Mouse (Mus musculus) liver, adult 2 months (tissue): Measurements from ENCODE around the gene Msh5. TPM values are rescaled to one million over a fixed set of nuclear protein-coding genes. Genes with fewer than 3 reads are reported as not detected.

Experiments
- DNase-seq: peaks from one replicate; pipeline ENCODE4 v3.0.0-alpha.2; 2011; ENCODE audit warnings: low read depth, low spot score; ENCODE audit errors: extremely low read depth
- H3K27ac ChIP-seq: fragments of 200-500 bp; replicated peaks from 2 replicates; pipeline ENCODE4 v1.5.1; 2012; ENCODE audit warnings: low read depth, mild to moderate bottlenecking, control low read depth, inconsistent platforms, low read length; ENCODE audit not compliant: insufficient read depth
- H3K27me3 ChIP-seq: fragments of 200-500 bp; 2 replicates; pipeline ENCODE4 v1.6.1; 2012; ENCODE audit warnings: mild to moderate bottlenecking, moderate library complexity, low read length, inconsistent platforms; ENCODE audit not compliant: control insufficient read depth, insufficient read depth
- H3K36me3 ChIP-seq: fragments of 200-500 bp; 2 replicates; pipeline ENCODE4 v1.6.1; 2012; ENCODE audit warnings: low read length, inconsistent platforms; ENCODE audit not compliant: control insufficient read depth, insufficient read depth
- H3K4me1 ChIP-seq: fragments of 200-500 bp; 2 replicates; pipeline ENCODE4 v1.6.1; 2011; ENCODE audit warnings: low read length; ENCODE audit not compliant: control insufficient read depth, insufficient read depth
- H3K4me3 ChIP-seq: fragments of 200-500 bp; 2 replicates; pipeline ENCODE4 v1.5.1; 2011; ENCODE audit warnings: low read depth, mild to moderate bottlenecking, control low read depth, low read length, moderate library complexity; ENCODE audit not compliant: insufficient read depth
- H3K79me2 ChIP-seq: fragments of 200-500 bp; 2 replicates; pipeline ENCODE4 v1.6.1; 2012; ENCODE audit warnings: inconsistent platforms, mild to moderate bottlenecking, low read length, moderate library complexity; ENCODE audit not compliant: control insufficient read depth, insufficient read depth
- H3K9ac ChIP-seq: fragments of 200-500 bp; 2 replicates; pipeline ENCODE4 v1.6.1; 2012; ENCODE audit warnings: low read depth, mild to moderate bottlenecking, control low read depth, inconsistent platforms, low read length
- CTCF ChIP-seq: fragments of 200-500 bp; IDR thresholded peaks from 2 replicates; pipeline ENCODE4 v1.5.1; 2011; ENCODE audit warnings: low read depth, low read length, control low read depth
- POLR2A ChIP-seq: fragments of 200-500 bp; IDR thresholded peaks from 2 replicates; pipeline ENCODE4 v1.6.1; 2011; ENCODE audit warnings: low read length, control low read depth; ENCODE audit not compliant: insufficient read depth; ENCODE audit errors: extremely low read depth
- WGBS: fragments of 180-500 bp; shearing (Covaris S2); methylation state at CpG from one replicate; pipeline ENCODE4 v1.1.7; 2018; 5-methylcytosine and 5-hydroxymethylcytosine counted together
- polyA plus RNA-seq: library from polyadenylated mRNA; depleted of rRNA; stranded (reverse); fragments of >200 nt; gene quantifications from 2 replicates; pipeline ENCODE4 v1.2.3, GENCODE M21; 2012; rRNA removed
- total RNA-seq: library from RNA; depleted of rRNA; stranded (reverse); fragments of >200 nt; gene quantifications from 2 replicates; pipeline ENCODE4 v1.2.3, GENCODE M21; 2014; rRNA removed

The Msh5 gene
- total and polyA plus RNA-seq, 2 experiments: 2.0 to 3.9 TPM

GRCm38 (mm10) chr17:34994751-34995150, 51.8 kb downstream of the Msh5 start:
- Histone ChIP-seq H3K4me1 (peaks cover under 1% of the 10 kb centered on the region; the same call in 1 of the 2 replicates), H3K27me3 (no peaks in the 10 kb centered on the region), H3K27ac (no peak overlapping the region), H3K9ac (no peak overlapping the region), H3K79me2 (no peaks in the 10 kb centered on the region), H3K4me3 (no peak overlapping the region), H3K36me3 (no peaks in the 10 kb centered on the region)
- TF ChIP-seq CTCF: no peak
- no peak for TF ChIP-seq POLR2A
- DNase-seq: no peak

DNA sequence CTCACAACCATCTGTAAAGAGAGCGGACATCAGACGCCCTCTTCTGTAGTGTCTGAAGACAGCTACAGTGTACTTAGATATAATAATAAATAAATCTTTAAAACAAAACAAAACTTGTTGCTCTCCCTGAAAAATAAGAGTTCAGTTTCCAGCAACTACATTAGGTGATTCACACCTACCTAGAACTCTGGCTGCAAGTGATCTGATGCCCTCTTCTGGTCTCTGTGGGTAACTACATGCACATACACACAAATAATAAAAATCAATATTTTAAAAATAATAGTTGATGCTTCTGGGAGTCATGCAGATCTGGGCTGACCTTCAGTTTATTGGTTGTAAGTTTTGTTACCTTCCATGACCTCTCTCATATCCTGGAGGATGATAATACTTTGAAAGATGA, 62.3 kb downstream of the Msh5 start:
- peak; percentile 64 for DNase-seq
- Histone ChIP-seq H3K4me1 (peaks cover 15% of the 10 kb centered on the region), H3K79me2 (no peaks in the 10 kb centered on the region), H3K27me3 (no peaks in the 10 kb centered on the region), H3K27ac (no peak overlapping the region), H3K36me3 (peaks cover 11% of the 10 kb centered on the region), H3K9ac (no peak overlapping the region), H3K4me3 (no peak overlapping the region)
- 82% methylated on average over 2 of the region's 2 CpGs for WGBS
- TF ChIP-seq POLR2A (no peak), CTCF (peak; percentile 21; the same call in 1 of the 2 replicates)

DNA sequence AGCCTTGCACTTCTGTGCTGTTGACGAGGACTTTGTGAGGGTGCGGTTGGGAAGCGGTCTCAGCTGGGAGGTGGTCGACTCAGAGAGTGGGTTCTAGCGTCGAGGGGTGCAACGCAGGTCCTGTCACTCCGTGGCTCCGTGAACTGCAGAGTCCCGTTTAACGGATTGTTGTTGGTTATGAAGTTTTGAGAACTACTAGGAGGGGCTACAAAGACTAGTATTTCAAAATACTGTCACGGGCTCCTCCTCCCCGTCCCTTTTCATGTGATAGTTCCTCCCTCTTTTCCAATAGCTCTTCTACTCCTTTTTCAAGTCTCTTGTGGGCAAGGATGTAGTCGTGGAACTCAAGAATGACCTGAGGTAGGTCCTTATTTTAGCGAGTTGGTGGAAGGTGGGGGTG, 64.2 kb downstream of the Msh5 start:
- no peak for DNase-seq
- Histone ChIP-seq H3K9ac (peak overlapping the region; percentile 95), H3K27me3 (no peaks in the 10 kb centered on the region), H3K4me3 (peak overlapping the region; percentile 87), H3K36me3 (peaks cover 11% of the 10 kb centered on the region), H3K79me2 (no peaks in the 10 kb centered on the region), H3K4me1 (peaks cover 16% of the 10 kb centered on the region), H3K27ac (peak overlapping the region; percentile 97)
- TF ChIP-seq CTCF (no peak), POLR2A (no peak)
- under 1% methylated on average over 15 of the region's 15 CpGs for WGBS

- peak within 1 kb of the TSS; percentile 97 for H3K27ac ChIP-seq
- WGBS: under 1% methylated on average over 58 of the region's 58 CpGs
- H3K36me3 ChIP-seq: peaks cover 10% of the 10 kb centered on the region
- no peaks in the 10 kb centered on the region for H3K79me2 ChIP-seq
- TF ChIP-seq POLR2A: peak; percentile 81
- no peak for TF ChIP-seq CTCF
- peak within 1 kb of the TSS; percentile 95 for H3K9ac ChIP-seq
- DNase-seq: peak; percentile 84
- no peaks in the 10 kb centered on the region for H3K27me3 ChIP-seq
- H3K4me1 ChIP-seq: peaks cover 16% of the 10 kb centered on the region
- H3K4me3 ChIP-seq: peak within 1 kb of the TSS; percentile 87
Measured at GRCm38 (mm10) chr17:34981690-34982180, 64.8 kb downstream of the Msh5 start, which contains the start of gene Lsm2. TSS of gene Lsm2 (plus strand) at chr17:34981862.

GRCm38 (mm10) chr17:34980655-34981054, 65.9 kb downstream of the Msh5 start:
- Histone ChIP-seq H3K79me2 (no peaks in the 10 kb centered on the region), H3K9ac (peak overlapping the region; percentile 60), H3K4me1 (peaks cover 19% of the 10 kb centered on the region), H3K27me3 (no peaks in the 10 kb centered on the region), H3K27ac (peak overlapping the region; percentile 98), H3K4me3 (peak overlapping the region; percentile 40), H3K36me3 (peaks cover 1% of the 10 kb centered on the region; the same call in 1 of the 2 replicates)
- TF ChIP-seq CTCF (peak; percentile 48; the same call in 1 of the 2 replicates), POLR2A (no peak)
- peak; percentile 92 for DNase-seq
- WGBS: 5% methylated on average over 2 of the region's 2 CpGs

DNA sequence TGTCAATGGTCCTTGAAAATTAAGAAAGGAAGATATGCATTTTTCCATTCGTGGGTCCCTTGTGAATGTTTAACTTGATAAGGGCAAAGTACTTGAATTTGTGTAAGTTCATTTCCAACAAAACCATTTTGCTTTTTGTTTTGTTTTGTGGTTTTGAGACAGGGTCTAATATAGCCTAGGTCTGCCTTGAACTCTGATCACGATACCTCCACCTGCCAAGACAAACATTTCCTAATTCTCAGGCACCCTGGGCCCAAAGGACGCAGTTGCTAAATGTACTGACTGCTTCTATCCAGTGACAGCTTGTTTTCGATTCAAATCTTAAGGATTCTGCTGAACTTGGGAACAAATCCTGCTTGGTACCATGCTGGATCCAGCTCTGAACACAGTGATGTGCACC, 66.9 kb downstream of the Msh5 start:
- peak; percentile 98 for DNase-seq
- no peaks in the 10 kb centered on the region for H3K79me2 ChIP-seq
- WGBS: 34% methylated on average over 4 of the region's 4 CpGs
- H3K27ac ChIP-seq: peak overlapping the region; percentile 98
- H3K27me3 ChIP-seq: no peaks in the 10 kb centered on the region
- H3K4me3 ChIP-seq: peak overlapping the region; percentile 17; the same call in 1 of the 2 replicates
- H3K36me3 ChIP-seq: no peaks in the 10 kb centered on the region
- H3K4me1 ChIP-seq: peaks cover 26% of the 10 kb centered on the region
- no peak for TF ChIP-seq POLR2A
- no peak for TF ChIP-seq CTCF
- peak overlapping the region; percentile 74 for H3K9ac ChIP-seq

Other genes starting within 250 kb of the Msh5 start
Only the 30 nearest of the 46 such genes appear.
- gene Ehmt2, start 148.3 kb downstream of the Msh5 start, total RNA-seq: 45.2 and 54.6 TPM in 2 replicates
- gene Ehmt2, start 148.3 kb downstream of the Msh5 start, polyA plus RNA-seq: 81.8 and 103 TPM in 2 replicates
- gene Slc44a4, start 132.3 kb downstream of the Msh5 start, total RNA-seq: 0.13 and 0.18 TPM in 2 replicates
- 0.34 and 0.35 TPM in 2 replicates for gene Slc44a4, start 132.3 kb downstream of the Msh5 start, polyA plus RNA-seq
- gene Neu1, start 115.5 kb downstream of the Msh5 start, total RNA-seq: 27.6 and 36.8 TPM in 2 replicates
- 52.5 and 62.5 TPM in 2 replicates for gene Neu1, start 115.5 kb downstream of the Msh5 start, polyA plus RNA-seq
- gene Hspa1b, start 87.5 kb downstream of the Msh5 start, total RNA-seq: 3.6 and 10.1 TPM in 2 replicates
- gene Hspa1b, start 87.5 kb downstream of the Msh5 start, polyA plus RNA-seq: 10.0 and 11.2 TPM in 2 replicates
- not detected in 2 replicates for gene Gm20481, start 76.8 kb downstream of the Msh5 start, total RNA-seq
- not detected in 2 replicates for gene Gm20481, start 76.8 kb downstream of the Msh5 start, polyA plus RNA-seq
- gene Hspa1a, start 74.6 kb downstream of the Msh5 start, total RNA-seq: 0.18 and 0.60 TPM in 2 replicates
- gene Hspa1a, start 74.6 kb downstream of the Msh5 start, polyA plus RNA-seq: 0.45 TPM in 2 replicates
- 0.18 TPM in 1 of 2 replicates, not detected in the other for gene Hspa1l, start 74.0 kb downstream of the Msh5 start, total RNA-seq
- 0.05 TPM in 1 of 2 replicates, not detected in the other for gene Hspa1l, start 74.0 kb downstream of the Msh5 start, polyA plus RNA-seq
- 7.9 and 11.1 TPM in 2 replicates for gene Lsm2, start 64.9 kb downstream of the Msh5 start, total RNA-seq
- 55.1 and 63.0 TPM in 2 replicates for gene Lsm2, start 64.9 kb downstream of the Msh5 start, polyA plus RNA-seq
- gene Vars, start 45.8 kb downstream of the Msh5 start, total RNA-seq: 11.8 and 27.5 TPM in 2 replicates
- 39.8 and 52.7 TPM in 2 replicates for gene Vars, start 45.8 kb downstream of the Msh5 start, polyA plus RNA-seq
- 0.07 and 0.09 TPM in 2 replicates for gene Vwa7, start 30.2 kb downstream of the Msh5 start, total RNA-seq
- 0.16 and 0.27 TPM in 2 replicates for gene Vwa7, start 30.2 kb downstream of the Msh5 start, polyA plus RNA-seq
- 0.54 TPM in 1 of 2 replicates, not detected in the other for gene Sapcd1, start 18.7 kb downstream of the Msh5 start, total RNA-seq
- gene Sapcd1, start 18.7 kb downstream of the Msh5 start, polyA plus RNA-seq: 0.66 TPM in 1 of 2 replicates, not detected in the other
- gene Clic1, start 3.2 kb upstream of the Msh5 start, total RNA-seq: 15.9 and 20.3 TPM in 2 replicates
- 12.2 and 16.8 TPM in 2 replicates for gene Clic1, start 3.2 kb upstream of the Msh5 start, polyA plus RNA-seq
- 3.0 and 3.6 TPM in 2 replicates for gene Ddah2, start 12.3 kb upstream of the Msh5 start, total RNA-seq
- 3.8 and 3.9 TPM in 2 replicates for gene Ddah2, start 12.3 kb upstream of the Msh5 start, polyA plus RNA-seq
- gene Ly6g6c, start 18.6 kb upstream of the Msh5 start, total RNA-seq: not detected in 2 replicates
- gene Ly6g6c, start 18.6 kb upstream of the Msh5 start, polyA plus RNA-seq: not detected in 2 replicates
- gene Mpig6b, start 19.4 kb upstream of the Msh5 start, total RNA-seq: 0.18 TPM in 1 of 2 replicates, not detected in the other
- 0.06 TPM in 1 of 2 replicates, not detected in the other for gene Mpig6b, start 19.4 kb upstream of the Msh5 start, polyA plus RNA-seq
- 0.37 TPM in 1 of 2 replicates, not detected in the other for gene Ly6g6e, start 30.2 kb upstream of the Msh5 start, total RNA-seq
- 0.33 and 0.35 TPM in 2 replicates for gene Ly6g6e, start 30.2 kb upstream of the Msh5 start, polyA plus RNA-seq
- 0.47 TPM in 1 of 2 replicates, not detected in the other for gene Ly6g6d, start 31.3 kb upstream of the Msh5 start, total RNA-seq
- gene Ly6g6d, start 31.3 kb upstream of the Msh5 start, polyA plus RNA-seq: 0.24 and 0.67 TPM in 2 replicates
- gene Ly6g6f, start 38.9 kb upstream of the Msh5 start, total RNA-seq: not detected in 2 replicates
- 0.07 TPM in 2 replicates for gene Ly6g6f, start 38.9 kb upstream of the Msh5 start, polyA plus RNA-seq
- gene Abhd16a, start 42.5 kb upstream of the Msh5 start, total RNA-seq: 62.2 and 63.3 TPM in 2 replicates
- gene Abhd16a, start 42.5 kb upstream of the Msh5 start, polyA plus RNA-seq: 78.4 and 83.0 TPM in 2 replicates
- gene Ly6g5c, start 61.5 kb upstream of the Msh5 start, total RNA-seq: not detected in 2 replicates
- not detected in 2 replicates for gene Ly6g5c, start 61.5 kb upstream of the Msh5 start, polyA plus RNA-seq
- 0.40 and 0.46 TPM in 2 replicates for gene Ly6g5b, start 68.7 kb upstream of the Msh5 start, total RNA-seq
- 0.26 and 0.62 TPM in 2 replicates for gene Ly6g5b, start 68.7 kb upstream of the Msh5 start, polyA plus RNA-seq
- gene Gpank1, start 74.7 kb upstream of the Msh5 start, total RNA-seq: 9.6 and 9.8 TPM in 2 replicates
- gene Gpank1, start 74.7 kb upstream of the Msh5 start, polyA plus RNA-seq: 10.5 and 11.4 TPM in 2 replicates
- gene Csnk2b, start 75.3 kb upstream of the Msh5 start, total RNA-seq: 60.9 and 111 TPM in 2 replicates
- gene Csnk2b, start 75.3 kb upstream of the Msh5 start, polyA plus RNA-seq: 215 and 228 TPM in 2 replicates
- 9.8 and 11.4 TPM in 2 replicates for gene D17H6S53E, start 79.6 kb upstream of the Msh5 start, total RNA-seq
- gene D17H6S53E, start 79.6 kb upstream of the Msh5 start, polyA plus RNA-seq: 12.4 and 18.3 TPM in 2 replicates
- gene Apom, start 85.3 kb upstream of the Msh5 start, total RNA-seq: 432 and 465 TPM in 2 replicates
- gene Apom, start 85.3 kb upstream of the Msh5 start, polyA plus RNA-seq: 510 and 575 TPM in 2 replicates
- 28.1 and 40.9 TPM in 2 replicates for gene Bag6, start 88.4 kb upstream of the Msh5 start, total RNA-seq
- gene Bag6, start 88.4 kb upstream of the Msh5 start, polyA plus RNA-seq: 88.4 and 119 TPM in 2 replicates
- 12.4 and 23.2 TPM in 2 replicates for gene Prrc2a, start 118.2 kb upstream of the Msh5 start, total RNA-seq
- 103 and 144 TPM in 2 replicates for gene Prrc2a, start 118.2 kb upstream of the Msh5 start, polyA plus RNA-seq
- gene Aif1, start 129.3 kb upstream of the Msh5 start, total RNA-seq: 8.6 and 13.3 TPM in 2 replicates
- gene Aif1, start 129.3 kb upstream of the Msh5 start, polyA plus RNA-seq: 1.6 and 2.5 TPM in 2 replicates
- gene Lst1, start 141.7 kb upstream of the Msh5 start, total RNA-seq: 10.2 and 13.0 TPM in 2 replicates
- 5.9 and 11.8 TPM in 2 replicates for gene Lst1, start 141.7 kb upstream of the Msh5 start, polyA plus RNA-seq
- gene Ltb, start 147.7 kb upstream of the Msh5 start, total RNA-seq: 1.8 and 3.0 TPM in 2 replicates
- gene Ltb, start 147.7 kb upstream of the Msh5 start, polyA plus RNA-seq: 2.6 and 4.7 TPM in 2 replicates